Mouse (Mus musculus) ovary, postnatal 36 days (tissue): ENCODE measurements around the gene March1.
"Not testable (repeated sequence)": the region's sequence is repeated elsewhere in the genome, so short reads cannot be mapped to it uniquely, and the experiment has no call there.

Experiments
- DNase-seq: peaks from one replicate; pipeline ENCODE4 v3.0.0; 2022; ENCODE audit warnings: low spot score, mixed read lengths

The March1 gene

DNA sequence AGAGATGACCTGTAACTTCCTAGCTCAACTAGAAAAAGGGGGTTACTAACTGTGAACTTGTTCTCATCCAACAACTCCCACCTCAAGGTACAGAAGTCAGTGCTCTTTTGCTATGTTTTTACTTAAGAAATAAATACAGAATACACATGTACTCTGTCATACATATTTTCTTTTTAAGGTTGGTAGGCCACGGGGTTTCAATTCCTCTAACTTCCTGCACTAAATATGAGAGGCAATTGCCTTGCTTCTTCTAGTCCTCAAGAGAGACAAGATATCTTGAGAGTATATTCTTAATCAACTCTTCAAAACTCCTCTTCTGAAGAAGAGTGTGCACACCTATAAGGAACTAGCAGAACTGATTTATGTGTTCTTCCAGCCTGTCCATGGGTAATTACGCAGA, 797.5 kb downstream of the March1 start:
- DNase-seq: no peak

DNA sequence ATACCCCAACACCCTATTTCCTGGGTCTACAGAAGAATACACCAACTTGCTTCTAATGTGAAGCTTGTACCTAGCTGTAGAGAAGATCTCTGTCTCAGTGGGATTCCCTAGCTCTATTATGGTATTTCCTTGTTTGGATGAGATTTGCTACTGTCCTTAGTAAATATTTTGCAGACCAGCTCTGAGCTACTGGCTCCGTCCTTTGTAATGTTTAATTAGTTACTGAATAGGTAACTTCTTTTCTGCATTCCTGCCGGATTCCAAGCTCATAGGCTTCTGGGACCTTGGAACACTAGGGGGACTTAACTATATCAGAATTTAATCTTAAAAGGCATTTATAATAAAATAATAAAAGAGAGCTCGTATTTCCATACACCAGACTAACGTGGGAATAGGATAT, 799.9 kb downstream of the March1 start:
- DNase-seq: not testable (repeated sequence)

DNA sequence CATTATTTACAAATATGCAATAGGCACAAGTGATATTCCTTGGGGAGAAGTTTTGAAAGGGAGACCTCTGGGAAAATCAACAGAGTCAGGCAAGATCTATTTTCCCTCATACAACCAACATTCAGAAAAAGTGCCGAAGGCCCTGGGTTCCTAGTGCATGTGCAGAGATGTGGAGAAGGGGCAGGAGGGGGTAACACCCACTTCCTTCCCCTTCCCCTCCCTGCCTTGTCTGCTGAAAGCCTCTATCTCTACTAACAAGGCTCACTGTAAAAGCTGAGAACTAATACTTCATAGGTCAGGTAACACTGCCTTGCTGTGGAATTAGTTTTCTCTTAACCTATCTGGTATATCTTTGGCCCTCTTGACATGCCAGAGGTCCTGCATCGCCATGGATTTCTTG, 812.9 kb downstream of the March1 start:
- no peak for DNase-seq

- DNase-seq: no peak
Observed at GRCm38 (mm10) chr8:66433577-66433976, 815.9 kb downstream of the March1 start.

- DNase-seq: no peak
Observed at GRCm38 (mm10) chr8:66436804-66437203, 819.1 kb downstream of the March1 start.

- DNase-seq: no peak
Observed at GRCm38 (mm10) chr8:66437929-66438328, 820.2 kb downstream of the March1 start.

DNA sequence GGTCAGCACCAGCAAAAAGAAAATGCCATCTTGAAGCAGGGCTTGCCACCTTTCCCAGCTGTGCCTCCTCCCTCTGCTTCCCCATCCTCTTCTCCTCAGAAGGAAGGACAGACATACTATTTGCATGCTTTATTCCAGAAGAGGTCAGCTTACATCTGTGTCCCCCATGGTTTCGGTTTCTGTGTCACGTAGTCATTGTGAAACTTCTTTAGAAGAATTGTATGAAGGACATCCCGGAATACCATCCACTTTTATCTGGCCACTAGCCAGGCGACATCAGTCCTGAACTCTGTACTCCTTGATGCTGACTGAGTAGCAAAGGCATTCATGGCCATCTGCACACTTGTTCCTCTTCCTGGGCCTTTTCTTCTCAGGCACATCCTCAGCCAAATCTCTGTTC, 820.8 kb downstream of the March1 start:
- DNase-seq: no peak

DNA sequence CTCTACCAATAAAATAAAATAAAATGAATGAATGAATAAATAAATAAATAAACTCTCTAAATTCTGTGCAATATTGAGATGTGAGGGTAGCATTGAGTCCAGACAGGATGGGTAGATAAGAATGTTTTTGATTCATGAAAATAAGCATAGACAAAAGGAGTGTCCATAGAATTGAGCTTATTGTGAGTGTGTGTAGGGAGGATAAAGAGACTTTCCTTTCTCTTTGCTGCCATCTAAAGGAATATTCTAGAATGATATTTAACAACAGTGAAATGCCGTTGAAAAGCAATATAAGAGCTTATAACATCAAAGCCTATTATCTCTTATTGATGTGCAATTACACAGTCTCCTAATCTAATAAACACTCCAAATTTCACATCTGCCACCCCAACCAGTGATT, 823.4 kb downstream of the March1 start:
- DNase-seq: no peak

- no peak for DNase-seq
Observed at GRCm38 (mm10) chr8:66442778-66443177, 825.1 kb downstream of the March1 start.

DNA sequence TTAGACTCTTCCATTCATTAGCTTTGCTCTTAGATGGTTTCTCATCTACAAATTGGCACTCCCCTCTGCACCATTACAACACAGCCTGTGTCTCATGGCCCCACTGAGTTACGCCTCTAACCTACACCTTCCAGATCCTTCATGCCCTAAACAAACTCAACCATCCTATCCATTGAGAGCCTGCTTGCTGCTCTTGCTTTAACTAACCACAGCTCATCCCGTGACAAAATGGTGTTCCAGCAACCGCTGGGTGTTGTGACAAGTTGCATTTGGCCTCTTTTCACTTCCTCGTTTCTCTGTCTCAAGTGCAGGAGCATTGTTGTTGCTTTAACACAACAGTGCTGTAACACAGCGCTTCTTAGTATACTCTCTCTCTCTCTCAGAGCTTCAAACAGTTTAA, 826.4 kb downstream of the March1 start:
- no peak for DNase-seq

- DNase-seq: no peak
Observed at GRCm38 (mm10) chr8:66445351-66445750, 827.7 kb downstream of the March1 start.

GRCm38 (mm10) chr8:66450691-66451090, 833.0 kb downstream of the March1 start:
- DNase-seq: peak; percentile 7

GRCm38 (mm10) chr8:66457057-66457456, 839.4 kb downstream of the March1 start:
- DNase-seq: no peak

DNA sequence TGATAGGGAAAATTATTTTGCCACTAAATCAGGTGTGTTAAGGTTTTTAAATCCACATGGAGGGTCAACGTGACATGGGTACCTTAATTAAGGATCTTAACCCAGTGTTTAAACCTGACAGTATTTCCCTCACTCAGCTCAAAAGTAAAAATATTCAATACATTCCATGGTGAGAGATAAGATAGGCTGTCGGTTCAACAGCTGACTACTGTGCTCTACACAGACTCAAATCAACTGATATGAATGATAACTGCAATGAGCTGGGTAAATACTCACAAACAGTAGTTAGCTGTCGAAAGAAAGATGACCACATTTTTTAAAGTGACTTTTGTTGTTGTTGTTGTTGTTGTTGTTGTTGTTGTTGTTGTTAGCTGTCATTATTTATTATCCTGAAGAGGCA, 852.1 kb downstream of the March1 start:
- no peak for DNase-seq

- no peak for DNase-seq
Observed at GRCm38 (mm10) chr8:66476880-66477279, 859.2 kb downstream of the March1 start.

DNA sequence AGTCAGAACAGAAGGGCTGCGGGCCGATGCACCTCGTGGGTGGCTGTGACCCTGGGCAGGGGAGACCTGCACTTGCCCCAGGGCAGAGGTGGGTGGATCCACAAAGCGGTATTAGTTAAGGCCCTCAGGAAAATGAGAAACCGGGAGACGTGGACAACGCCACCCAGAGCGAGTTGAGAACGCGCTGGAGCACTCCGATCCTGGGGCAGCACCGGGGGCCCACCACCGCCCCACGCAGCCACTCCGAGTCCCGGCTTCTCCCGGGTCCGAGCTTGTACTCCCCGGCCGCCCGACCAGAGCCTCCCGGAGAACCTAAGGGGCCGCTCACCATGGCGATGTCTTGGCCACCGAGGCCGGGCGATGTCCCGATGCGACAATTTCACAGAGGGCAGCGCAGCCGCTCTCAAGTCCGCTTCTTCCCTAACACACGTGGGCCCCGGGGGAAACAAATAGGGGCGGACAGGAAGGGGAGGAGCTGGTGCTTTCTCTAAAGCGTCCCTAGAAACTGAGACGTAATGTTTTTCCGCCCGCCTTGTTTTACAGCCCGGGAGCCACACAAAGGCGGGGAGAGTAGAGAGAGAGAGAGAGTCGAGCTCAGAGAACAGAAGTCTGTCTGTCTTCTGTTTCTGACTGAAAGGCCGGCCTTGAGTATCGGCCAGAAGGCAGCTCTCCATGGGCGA, 868.5 kb downstream of the March1 start, which contains the start of gene Tma16:
Gene Tma16 (minus strand): TSS at position 447 of the 680 bp plus-strand sequence.
- DNase-seq: peak; percentile 73

GRCm38 (mm10) chr8:66488556-66488955, 870.9 kb downstream of the March1 start:
- no peak for DNase-seq

DNA sequence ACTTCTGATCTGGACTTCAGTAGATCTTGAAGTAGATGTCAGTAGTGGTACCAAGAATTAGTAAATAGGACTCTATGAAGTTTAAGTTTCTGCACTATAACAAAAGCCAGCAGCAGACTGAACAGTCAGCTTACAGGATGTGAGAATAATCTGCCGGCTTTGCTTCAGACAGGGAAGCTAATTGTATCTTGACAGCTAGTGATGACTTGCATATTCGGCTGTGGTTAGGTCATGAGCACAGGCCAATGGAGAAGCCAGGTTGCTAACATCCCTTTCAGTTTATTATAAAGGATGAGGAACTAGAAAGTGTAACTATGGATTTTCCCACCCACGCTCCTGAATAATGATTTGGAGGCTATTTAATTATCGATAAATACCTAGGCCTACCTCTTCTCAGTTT, 872.9 kb downstream of the March1 start:
- DNase-seq: no peak

- no peak for DNase-seq
Observed at GRCm38 (mm10) chr8:66494496-66494895, 876.8 kb downstream of the March1 start.

- DNase-seq: peak; percentile 66
Observed at GRCm38 (mm10) chr8:66495726-66496125, 878.0 kb downstream of the March1 start.

- no peak for DNase-seq
Observed at GRCm38 (mm10) chr8:66496998-66497577, 879.4 kb downstream of the March1 start.

DNA sequence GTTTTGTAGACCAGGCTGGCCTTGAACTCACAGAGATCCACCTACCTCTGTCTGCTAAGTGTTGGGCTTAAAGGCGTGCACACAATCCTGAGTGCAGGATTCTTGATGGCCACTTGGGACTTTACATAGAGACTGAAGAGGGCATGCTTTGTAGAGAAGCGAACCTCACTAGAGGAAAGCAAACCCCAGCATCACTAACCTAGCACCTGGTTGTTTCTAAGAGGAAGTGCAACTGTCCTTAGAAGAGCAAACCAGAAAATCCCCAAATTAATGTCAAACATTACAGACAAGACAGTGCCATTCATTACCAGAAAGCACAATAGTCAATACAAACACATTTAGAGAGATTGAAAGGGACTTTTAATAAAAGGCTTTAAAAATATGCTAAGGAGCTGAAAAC, 885.7 kb downstream of the March1 start:
- no peak for DNase-seq

DNA sequence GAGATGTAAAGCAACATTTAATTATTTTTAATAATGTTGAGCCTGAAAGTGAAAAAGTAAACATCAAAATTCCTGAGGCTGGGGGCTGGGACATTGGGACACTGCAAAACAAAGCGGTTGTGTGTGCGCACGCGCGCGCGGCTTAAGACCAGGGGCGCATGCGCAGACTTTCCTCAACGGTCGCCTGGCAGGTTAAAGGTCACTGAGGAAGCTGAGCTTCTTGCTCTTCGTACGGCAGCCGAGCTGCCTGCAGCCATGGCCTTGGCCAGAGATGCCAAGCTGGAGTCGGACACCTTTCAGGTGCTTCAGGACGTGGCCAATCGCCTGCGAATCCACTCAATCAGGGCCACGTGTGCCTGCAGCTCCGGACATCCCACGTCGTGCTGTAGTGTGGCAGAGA, 893.8 kb downstream of the March1 start, which contains the start of gene Tktl2:
Gene Tktl2 (plus strand): TSS at position 220 of the 400 bp plus-strand sequence.
- no peak for DNase-seq

DNA sequence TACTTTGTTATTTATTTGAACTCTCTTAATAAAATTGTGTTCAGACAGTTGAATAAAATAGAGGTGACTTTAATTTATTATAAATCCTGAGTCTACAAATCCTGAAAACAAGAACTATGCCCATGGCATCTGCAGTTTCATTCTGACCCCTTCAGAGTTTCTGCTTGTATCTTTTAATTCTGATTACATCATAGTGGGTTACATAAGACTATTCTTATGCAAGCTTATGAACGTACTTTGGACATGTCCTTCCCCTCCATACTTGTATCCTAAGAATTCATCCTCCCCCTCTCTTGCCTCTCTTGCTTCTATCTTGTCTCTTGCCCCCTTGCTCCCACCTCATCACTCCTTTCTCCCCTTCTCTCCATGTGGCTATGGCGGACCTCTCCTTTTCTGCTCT, 901.4 kb downstream of the March1 start:
- no peak for DNase-seq
